Mouse (Mus musculus) thymus, adult 18-20 months (tissue): ENCODE measurements around the gene Wwox.
A peak's percentile ranks its signal among the peaks of the same experiment; 100 is the strongest.

ENCODE experiments used
- DNase-seq, 2 experiments: peaks; one replicate each; pipeline ENCODE4 v3.0.0; 2022; ENCODE audit warnings: mixed read lengths in 2 of 2

Wwox gene

GRCm38 (mm10) chr8:114984500-114984899 lies 545.0 kb downstream of the Wwox start:
- DNase-seq = no peak

- peak; percentile 50 to 56 for DNase-seq
Observed at GRCm38 (mm10) chr8:114985996-114986395, 546.5 kb downstream of the Wwox start.

DNA sequence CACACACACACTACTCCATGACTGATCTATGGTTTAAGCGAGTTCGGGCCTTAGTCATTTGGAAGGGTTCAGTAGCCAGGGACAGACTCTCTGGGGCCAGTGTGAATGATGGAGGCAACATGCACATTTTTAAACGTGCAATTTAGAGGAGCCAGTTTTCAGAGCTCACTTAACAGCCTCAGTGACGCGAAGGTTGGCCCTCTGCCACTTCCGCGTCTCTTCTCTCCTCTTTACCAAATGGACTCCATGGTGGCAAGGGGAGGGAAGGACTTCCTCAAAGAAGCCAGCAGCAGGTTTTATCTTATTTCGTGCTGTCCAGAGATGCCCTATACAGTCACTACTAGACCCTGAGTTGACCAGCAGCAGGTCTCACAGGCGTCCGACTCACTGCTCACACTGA lies 547.5 kb downstream of the Wwox start:
- no peak for DNase-seq

- no peak for DNase-seq
Observed at GRCm38 (mm10) chr8:114990865-114991613, 551.6 kb downstream of the Wwox start.

GRCm38 (mm10) chr8:115000736-115001135 lies 561.3 kb downstream of the Wwox start:
- DNase-seq = no peak

- DNase-seq = no peak
Observed at GRCm38 (mm10) chr8:115005021-115005420, 565.6 kb downstream of the Wwox start.

GRCm38 (mm10) chr8:115006561-115006960 lies 567.1 kb downstream of the Wwox start:
- DNase-seq = no peak

DNA sequence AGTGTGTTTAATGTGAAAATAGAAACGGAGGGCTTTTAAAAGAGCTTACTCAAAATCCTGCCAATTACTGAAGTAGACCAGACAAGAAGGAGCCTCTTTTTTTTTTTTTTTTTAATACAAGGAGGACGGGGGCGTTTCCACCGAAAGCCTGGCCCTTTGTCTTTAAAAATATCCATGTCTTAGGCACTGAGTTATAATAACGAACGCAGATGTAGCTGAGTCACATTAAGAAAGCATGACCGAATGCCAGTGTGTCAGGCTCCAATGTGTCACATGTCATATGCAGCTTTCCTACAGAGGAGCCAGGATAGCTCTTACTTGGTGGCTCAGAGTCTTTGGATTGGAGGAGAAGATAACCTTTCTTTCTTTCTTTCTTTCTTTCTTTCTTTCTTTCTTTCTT lies 567.8 kb downstream of the Wwox start:
- no peak for DNase-seq

- DNase-seq = no peak
Observed at GRCm38 (mm10) chr8:115008624-115009620, 569.5 kb downstream of the Wwox start.

GRCm38 (mm10) chr8:115009897-115010768 lies 570.7 kb downstream of the Wwox start:
- no peak for DNase-seq

GRCm38 (mm10) chr8:115010769-115011073 lies 571.3 kb downstream of the Wwox start:
- no peak for DNase-seq

DNA sequence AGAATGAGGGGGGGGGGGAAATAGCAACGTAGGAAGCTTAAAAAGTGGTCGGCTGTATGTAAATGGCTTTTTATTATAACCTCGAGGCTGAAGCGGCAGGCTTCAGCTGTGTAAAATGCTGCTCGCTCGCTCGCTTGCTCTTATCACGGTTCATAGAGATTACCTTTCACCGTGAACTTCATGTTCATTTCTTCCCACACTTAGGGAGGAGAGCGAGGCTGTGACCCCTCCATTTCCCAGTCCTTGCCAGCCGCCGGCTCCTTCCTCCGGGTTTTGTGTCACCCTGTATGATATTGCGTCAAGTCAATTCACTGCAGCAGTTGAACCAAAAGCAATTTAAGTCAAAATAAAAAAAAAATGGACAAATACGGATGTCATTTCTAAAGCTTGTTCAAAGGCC lies 580.2 kb downstream of the Wwox start:
- no peak for DNase-seq

GRCm38 (mm10) chr8:115021731-115022130 lies 582.3 kb downstream of the Wwox start:
- no peak for DNase-seq

GRCm38 (mm10) chr8:115024062-115024461 lies 584.6 kb downstream of the Wwox start:
- no peak for DNase-seq

DNA sequence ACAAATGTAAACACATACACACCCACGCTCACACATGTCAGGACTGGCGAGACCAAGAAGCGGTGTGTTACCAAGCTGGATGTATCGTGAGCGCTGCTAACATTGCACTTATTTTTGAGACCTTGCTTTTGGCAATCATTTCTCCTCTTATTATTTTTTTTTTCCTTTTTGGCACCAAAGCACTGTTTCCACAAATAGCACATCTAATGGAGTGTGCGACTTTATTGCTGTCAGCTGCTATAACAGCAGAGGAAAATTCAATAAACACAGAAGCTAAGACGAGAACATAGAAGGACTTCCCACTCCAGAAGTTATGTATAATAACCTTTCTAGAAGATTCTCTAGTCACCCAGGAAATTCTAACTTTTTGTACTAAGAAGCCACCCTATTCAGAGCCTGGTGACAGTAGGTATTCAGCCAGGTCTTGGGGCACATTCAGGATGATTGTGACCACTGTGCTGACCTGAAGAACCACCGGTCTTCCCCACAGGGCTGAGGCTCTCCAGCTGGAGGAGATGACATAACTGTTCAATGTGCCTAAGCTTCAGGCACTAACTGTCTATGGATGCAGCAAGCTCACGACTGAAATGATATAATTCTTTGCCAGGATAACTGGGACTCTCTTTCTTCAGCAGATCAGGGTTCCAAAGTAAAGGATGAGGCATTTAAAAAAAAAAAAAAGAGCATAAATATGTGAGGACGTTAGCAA lies 586.1 kb downstream of the Wwox start:
- no peak for DNase-seq

- DNase-seq = no peak
Observed at GRCm38 (mm10) chr8:115026201-115026600, 586.7 kb downstream of the Wwox start.

DNA sequence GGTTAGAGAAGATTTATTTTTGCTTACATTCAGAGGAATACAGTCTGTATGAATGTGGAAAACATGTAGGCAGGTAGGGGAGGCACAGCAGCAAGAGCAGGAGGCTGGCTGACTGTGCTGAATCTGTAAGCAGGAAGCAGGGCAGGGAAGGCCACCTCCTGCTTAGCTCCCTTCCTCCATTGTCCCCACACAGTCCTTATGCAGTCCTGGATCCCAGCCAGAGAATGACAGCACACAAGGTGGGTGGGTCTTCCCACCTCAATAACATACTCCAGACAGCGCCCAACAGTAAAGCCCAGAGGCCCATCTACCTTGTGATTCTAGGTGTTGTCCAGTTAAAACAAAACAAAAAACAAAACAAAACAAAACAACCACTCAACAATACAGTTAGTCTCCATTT lies 593.7 kb downstream of the Wwox start:
- DNase-seq = no peak

- no peak for DNase-seq
Observed at GRCm38 (mm10) chr8:115036016-115036415, 596.6 kb downstream of the Wwox start.

DNA sequence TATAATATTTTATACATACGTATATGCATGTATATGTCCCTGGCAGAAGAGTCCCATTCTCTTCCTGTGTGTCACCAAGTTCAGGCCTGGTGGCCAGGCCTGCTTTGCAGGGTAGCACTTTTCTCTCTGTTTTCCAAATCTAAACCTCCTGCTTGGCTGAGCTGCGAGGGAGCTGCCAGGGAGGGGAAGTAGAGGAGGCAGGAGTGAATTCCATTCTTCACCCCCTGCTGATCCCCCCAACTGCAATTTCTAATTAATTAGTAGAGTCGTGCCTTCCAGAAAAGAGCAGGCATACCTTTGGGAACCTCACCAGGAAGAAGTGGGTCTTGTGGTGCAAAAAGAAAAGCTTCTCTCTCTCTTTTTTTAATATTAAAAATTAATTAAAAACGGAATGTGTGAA lies 599.0 kb downstream of the Wwox start:
- no peak for DNase-seq

DNA sequence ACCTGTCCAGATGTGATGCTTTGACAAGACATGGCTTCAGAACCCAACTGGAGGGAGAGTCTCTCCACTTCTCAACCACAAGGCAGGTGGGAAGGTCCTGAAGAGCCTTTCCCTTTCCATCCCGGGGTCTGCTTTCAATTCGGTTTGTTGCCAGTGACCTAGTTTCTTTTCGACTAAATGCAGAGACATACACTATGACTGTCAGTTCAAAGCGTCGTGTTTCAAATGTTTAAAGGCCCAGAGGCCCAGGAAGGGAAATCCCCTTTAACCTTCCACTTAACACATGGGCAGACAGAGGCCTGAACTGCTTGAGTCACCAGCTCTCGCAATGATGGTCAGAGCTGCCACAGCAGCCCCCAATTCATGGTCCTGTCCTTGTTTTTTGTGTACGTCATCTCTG lies 606.3 kb downstream of the Wwox start:
- DNase-seq = peak in 1 of 2 experiments; percentile 5

GRCm38 (mm10) chr8:115046496-115046895 lies 607.0 kb downstream of the Wwox start:
- no peak for DNase-seq

DNA sequence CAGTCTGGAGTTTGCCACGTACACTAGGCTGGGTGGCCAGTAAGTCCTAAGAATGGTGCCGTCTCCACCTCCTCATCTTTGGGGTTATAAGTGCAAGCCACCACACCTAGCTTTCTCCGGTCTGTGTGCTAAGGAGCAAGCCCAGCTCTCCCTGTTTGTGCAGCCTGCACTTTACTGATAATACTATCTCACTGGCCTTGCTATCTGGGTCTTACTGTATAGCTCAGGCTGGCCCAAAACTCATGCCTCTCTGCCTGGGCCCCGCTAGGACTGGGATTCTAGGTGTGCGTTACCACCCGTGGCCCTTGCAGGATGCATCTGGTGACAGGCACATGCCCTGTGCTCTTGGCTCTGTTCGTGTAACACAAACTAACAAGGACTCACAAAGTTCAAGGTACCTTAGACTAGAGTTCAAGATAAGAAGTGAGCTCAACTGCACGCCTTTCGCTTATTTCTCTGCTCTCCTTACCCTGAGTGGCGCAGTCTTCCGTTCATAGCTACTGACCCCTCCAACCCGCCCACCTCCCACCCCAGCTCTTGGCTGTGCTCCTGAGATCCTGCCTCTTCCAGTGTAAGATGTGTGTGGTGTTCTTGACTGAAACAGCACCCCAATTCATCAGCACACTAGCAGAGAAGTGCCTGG lies 618.9 kb downstream of the Wwox start:
- DNase-seq = no peak
